Mouse (Mus musculus) forebrain, embryonic 10.5 days (tissue): ENCODE results near the gene Trim25. TPM values are rescaled to one million over a fixed set of nuclear protein-coding genes. Genes with fewer than 3 reads are reported as not detected.
"Not testable (repeated sequence)": the region's sequence is repeated elsewhere in the genome, so short reads cannot be mapped to it uniquely, and the experiment has no call there.

Source experiments
- DNase-seq: peaks from one replicate; pipeline ENCODE4 v3.0.0-alpha.2; 2017; ENCODE audit warnings: low spot score; ENCODE audit errors: extremely low spot score
- H3K27ac ChIP-seq: fragments of 300-500 bp; sonication (generic); 2 replicates; pipeline ENCODE4 v1.5.1; 2016; ENCODE audit warnings: mild to moderate bottlenecking
- H3K27me3 ChIP-seq: fragments of 300-500 bp; sonication (generic); 2 replicates; pipeline ENCODE4 v1.6.1; 2016; ENCODE audit warnings: mild to moderate bottlenecking; ENCODE audit not compliant: poor library complexity, severe bottlenecking
- H3K36me3 ChIP-seq: fragments of 300-500 bp; sonication (generic); replicated peaks from 2 replicates; pipeline ENCODE4 v1.6.1; 2016; ENCODE audit warnings: mild to moderate bottlenecking, moderate library complexity
- H3K4me1 ChIP-seq: fragments of 300-500 bp; sonication (generic); 2 replicates; pipeline ENCODE4 v1.6.1; 2016
- H3K4me3 ChIP-seq: fragments of 300-500 bp; sonication (generic); 2 replicates; pipeline ENCODE4 v1.5.1; 2016; ENCODE audit warnings: mild to moderate bottlenecking, moderate library complexity
- H3K9me3 ChIP-seq: fragments of 300-500 bp; sonication (generic); 2 replicates; pipeline ENCODE4 v1.6.1; 2016; ENCODE audit warnings: mild to moderate bottlenecking, moderate library complexity
- WGBS: fragments of 180-500 bp; shearing (Covaris S2); methylation state at CpG from one replicate; pipeline ENCODE4 v1.1.7; 2016; 5-methylcytosine and 5-hydroxymethylcytosine counted together
- polyA plus RNA-seq: library from polyadenylated mRNA; unstranded; fragments of >200 nt; fragmentation: Nextera tagmentation; extraction: Ambion mirVana; gene quantifications from 2 replicates; pipeline ENCODE4 v1.2.1, GENCODE M21; 2016

Trim25 gene
- polyA plus RNA-seq, 1 experiment from 2014 or later = 2.5 TPM

- Histone ChIP-seq H3K9me3 (no peaks in the 10 kb centered on the region), H3K4me3 (peak overlapping the region; percentile 76), H3K4me1 (peaks cover 12% of the 10 kb centered on the region), H3K27me3 (no peaks in the 10 kb centered on the region), H3K27ac (peak overlapping the region; percentile 95), H3K36me3 (peaks cover 20% of the 10 kb centered on the region)
- DNase-seq = peak; percentile 91
- WGBS = 1% methylated on average over 62 of the region's 62 CpGs
Measured at GRCm38 (mm10) chr11:88973776-88974701, 25.1 kb upstream of the Trim25 start.

- Histone ChIP-seq H3K36me3 (peaks cover 28% of the 10 kb centered on the region), H3K4me1 (peaks cover 12% of the 10 kb centered on the region)
Measured at GRCm38 (mm10) chr11:88976320-88976719, 22.9 kb upstream of the Trim25 start.

GRCm38 (mm10) chr11:88977188-88977587 is 22.0 kb upstream of the Trim25 start:
- no peak for DNase-seq
- Histone ChIP-seq H3K27me3 (no peaks in the 10 kb centered on the region), H3K4me3 (no peak overlapping the region), H3K4me1 (peaks cover 12% of the 10 kb centered on the region), H3K27ac (no peak overlapping the region), H3K9me3 (no peaks in the 10 kb centered on the region), H3K36me3 (peaks cover 36% of the 10 kb centered on the region)
- 88% methylated on average over 5 of the region's 5 CpGs for WGBS

More at GRCm38 (mm10) chr11:88976320-88976719, 22.9 kb upstream of the Trim25 start:
- DNase-seq = no peak
- WGBS = 87% methylated on average over 2 of the region's 2 CpGs
- Histone ChIP-seq H3K27me3 (no peaks in the 10 kb centered on the region), H3K27ac (no peak overlapping the region), H3K9me3 (no peaks in the 10 kb centered on the region), H3K4me3 (no peak overlapping the region)

- Histone ChIP-seq H3K36me3 (peaks cover 73% of the 10 kb centered on the region), H3K9me3 (no peaks in the 10 kb centered on the region), H3K4me1 (no peaks in the 10 kb centered on the region), H3K27me3 (no peaks in the 10 kb centered on the region), H3K4me3 (no peak overlapping the region), H3K27ac (no peak overlapping the region)
- no peak for DNase-seq
- WGBS = 91% methylated on average over 8 of the region's 8 CpGs
Measured at GRCm38 (mm10) chr11:88981337-88981736, 17.8 kb upstream of the Trim25 start.

- DNase-seq = no peak
- Histone ChIP-seq H3K4me1 (no peaks in the 10 kb centered on the region), H3K36me3 (peaks cover 92% of the 10 kb centered on the region), H3K27ac (no peak overlapping the region), H3K27me3 (no peaks in the 10 kb centered on the region), H3K9me3 (no peaks in the 10 kb centered on the region), H3K4me3 (no peak overlapping the region)
- WGBS = 89% methylated on average over 10 of the region's 10 CpGs
Measured at GRCm38 (mm10) chr11:88986616-88987015, 12.6 kb upstream of the Trim25 start.

GRCm38 (mm10) chr11:88988956-88989355 is 10.2 kb upstream of the Trim25 start:
- no peaks in the 10 kb centered on the region for H3K27me3 ChIP-seq
- no peak overlapping the region for H3K4me3 ChIP-seq
- DNase-seq = no peak
- WGBS = 82% methylated on average over 5 of the region's 5 CpGs
- H3K27ac ChIP-seq = no peak overlapping the region
- no peaks in the 10 kb centered on the region for H3K9me3 ChIP-seq
- H3K36me3 ChIP-seq = peaks cover 74% of the 10 kb centered on the region
- H3K4me1 ChIP-seq = 0 out of 2 replicates have a peak, but pooled peaks cover 4% of the 10 kb centered on the region

GRCm38 (mm10) chr11:88989530-88989929 is 9.6 kb upstream of the Trim25 start:
- DNase-seq = no peak
- 70% methylated on average over 5 of the region's 5 CpGs for WGBS
- Histone ChIP-seq H3K27ac (no peak overlapping the region), H3K4me3 (no peak overlapping the region), H3K4me1 (0 out of 2 replicates have a peak, but pooled peaks cover 5% of the 10 kb centered on the region), H3K36me3 (peaks cover 69% of the 10 kb centered on the region), H3K9me3 (no peaks in the 10 kb centered on the region), H3K27me3 (no peaks in the 10 kb centered on the region)

GRCm38 (mm10) chr11:88993186-88993585 is 6.0 kb upstream of the Trim25 start:
- no peak overlapping the region for H3K27ac ChIP-seq
- no peaks in the 10 kb centered on the region for H3K9me3 ChIP-seq
- WGBS = 53% methylated on average over 7 of the region's 7 CpGs
- peaks cover 5% of the 10 kb centered on the region for H3K27me3 ChIP-seq
- no peak overlapping the region for H3K4me3 ChIP-seq
- H3K4me1 ChIP-seq = peaks cover 7% of the 10 kb centered on the region; the same call in 1 of the 2 replicates
- H3K36me3 ChIP-seq = peaks cover 32% of the 10 kb centered on the region
- DNase-seq = no peak

- Histone ChIP-seq H3K9me3 (no peaks in the 10 kb centered on the region), H3K27me3 (peaks cover 10% of the 10 kb centered on the region), H3K4me3 (no peak overlapping the region), H3K36me3 (peaks cover 28% of the 10 kb centered on the region), H3K27ac (no peak overlapping the region), H3K4me1 (peaks cover 11% of the 10 kb centered on the region)
- WGBS = 17% methylated on average over 5 of the region's 5 CpGs
- no peak for DNase-seq
Measured at GRCm38 (mm10) chr11:88993625-88994024, 5.6 kb upstream of the Trim25 start.

- Histone ChIP-seq H3K27me3 (peaks cover 18% of the 10 kb centered on the region), H3K4me1 (peaks cover 20% of the 10 kb centered on the region), H3K36me3 (peaks cover 22% of the 10 kb centered on the region), H3K4me3 (no peak overlapping the region), H3K27ac (no peak overlapping the region), H3K9me3 (no peaks in the 10 kb centered on the region)
- DNase-seq = no peak
- WGBS = 91% methylated on average over 7 of the region's 7 CpGs
Measured at GRCm38 (mm10) chr11:88994492-88994891, 4.7 kb upstream of the Trim25 start.

- Histone ChIP-seq H3K27me3 (peaks cover 30% of the 10 kb centered on the region), H3K4me3 (no peak overlapping the region), H3K36me3 (peaks cover 12% of the 10 kb centered on the region), H3K4me1 (peaks cover 23% of the 10 kb centered on the region), H3K27ac (no peak overlapping the region), H3K9me3 (no peaks in the 10 kb centered on the region)
- WGBS = 100% methylated on average over 2 of the region's 2 CpGs
- no peak for DNase-seq
Measured at GRCm38 (mm10) chr11:88995616-88996015, 3.6 kb upstream of the Trim25 start.

- Histone ChIP-seq H3K9me3 (no peaks in the 10 kb centered on the region), H3K4me1 (peaks cover 23% of the 10 kb centered on the region), H3K27ac (no peak overlapping the region), H3K4me3 (no peak overlapping the region), H3K27me3 (peaks cover 38% of the 10 kb centered on the region), H3K36me3 (peaks cover 4% of the 10 kb centered on the region)
- WGBS = 82% methylated on average over 7 of the region's 7 CpGs
- no peak for DNase-seq
Measured at GRCm38 (mm10) chr11:88996427-88996826, 2.7 kb upstream of the Trim25 start.

GRCm38 (mm10) chr11:88997343-88997742 is 1.8 kb upstream of the Trim25 start:
- not testable (repeated sequence) for H3K27ac ChIP-seq, DNase-seq, H3K36me3 ChIP-seq, H3K9me3 ChIP-seq, H3K4me3 ChIP-seq
- peaks cover 23% of the 10 kb centered on the region for H3K4me1 ChIP-seq
- H3K27me3 ChIP-seq = peaks cover 40% of the 10 kb centered on the region
- 87% methylated on average over 5 of the region's 5 CpGs for WGBS
